Mouse (Mus musculus) forebrain, embryonic 14.5 days (tissue): Measurements from ENCODE around the gene Atf7ip. TPM values are rescaled to one million over a fixed set of nuclear protein-coding genes. Genes with fewer than 3 reads are reported as not detected.

Experiments
- ATAC-seq: fragments of 200-750 bp; cut with Nextera tagmentation; 2 replicates; pipeline ENCODE4 v1.8.0; 2017; ENCODE audit warnings: mild to moderate bottlenecking, moderate library complexity
- DNase-seq: peaks from one replicate; pipeline ENCODE4 v3.0.0-alpha.2; 2015; ENCODE audit warnings: low spot score
- H3K27ac ChIP-seq: fragments of 300-500 bp; sonication (generic); 2 replicates; pipeline ENCODE4 v1.5.1; 2014; ENCODE audit warnings: low read depth, mild to moderate bottlenecking, control low read depth, low read length, moderate library complexity
- H3K27me3 ChIP-seq: fragments of 300-500 bp; sonication (generic); replicated peaks from 2 replicates; pipeline ENCODE4 v1.6.1; 2014; ENCODE audit warnings: low read length, control low read depth, mixed read lengths; ENCODE audit not compliant: control insufficient read depth, insufficient read depth
- H3K36me3 ChIP-seq: fragments of 300-500 bp; sonication (generic); 2 replicates; pipeline ENCODE4 v1.6.1; 2014; ENCODE audit warnings: low read length, control low read depth; ENCODE audit not compliant: control insufficient read depth, insufficient read depth
- H3K4me1 ChIP-seq: fragments of 300-500 bp; sonication (generic); 2 replicates; pipeline ENCODE4 v1.6.1; 2014; ENCODE audit warnings: antibody characterized with exemption, low read length, control low read depth; ENCODE audit not compliant: control insufficient read depth, insufficient read depth
- H3K4me2 ChIP-seq: fragments of 300-500 bp; sonication (generic); 2 replicates; pipeline ENCODE4 v1.6.1; 2014; ENCODE audit warnings: mild to moderate bottlenecking, control low read depth, low read length
- H3K4me3 ChIP-seq: fragments of 300-500 bp; sonication (generic); 2 replicates; pipeline ENCODE4 v1.5.1; 2014; ENCODE audit warnings: low read depth, low read length, control low read depth
- H3K9ac ChIP-seq: fragments of 300-500 bp; sonication (generic); 2 replicates; pipeline ENCODE4 v1.6.1; 2014; ENCODE audit warnings: mild to moderate bottlenecking, low read length, control low read depth, moderate library complexity
- H3K9me3 ChIP-seq: fragments of 300-500 bp; sonication (generic); replicated peaks from 2 replicates; pipeline ENCODE4 v1.6.1; 2016; ENCODE audit warnings: low read length, control low read depth, mixed read lengths; ENCODE audit not compliant: control insufficient read depth
- WGBS: fragments of 180-500 bp; shearing (Covaris S2); extraction: QIAGEN DNeasy Blood & Tissue Kit; methylation state at CpG from one replicate; pipeline ENCODE4 v1.1.7; 2014; 5-methylcytosine and 5-hydroxymethylcytosine counted together
- polyA plus RNA-seq: library from polyadenylated mRNA; unstranded; fragments of >200 nt; fragmentation: Nextera tagmentation; extraction: Ambion mirVana; gene quantifications from 2 replicates; pipeline ENCODE4 v1.2.1, GENCODE M21; 2014

The Atf7ip gene
- polyA plus RNA-seq, 1 experiment from 2014 or later, result 27.1 TPM

GRCm38 (mm10) chr6:136541350-136541749 lies 35.4 kb downstream of the Atf7ip start:
- ATAC-seq (no peak), DNase-seq (no peak)
- Histone ChIP-seq H3K9me3 (no peaks in the 10 kb centered on the region), H3K4me1 (peaks cover 25% of the 10 kb centered on the region), H3K36me3 (0 out of 2 replicates have a peak, but pooled peaks cover 9% of the 10 kb centered on the region), H3K27me3 (no peaks in the 10 kb centered on the region), H3K27ac (peak overlapping the region; percentile 72), H3K4me3 (no peak overlapping the region), H3K9ac (0 out of 2 replicates have a peak overlapping the region, but pooled peaks have one; percentile 21), H3K4me2 (peak overlapping the region; percentile 28; the same call in 1 of the 2 replicates)
- WGBS, result 6% methylated on average over 5 of the region's 5 CpGs

GRCm38 (mm10) chr6:136542105-136542504 lies 36.1 kb downstream of the Atf7ip start:
- 0 out of 2 replicates have a peak, but pooled peaks cover 9% of the 10 kb centered on the region for H3K36me3 ChIP-seq
- H3K27me3 ChIP-seq, result no peaks in the 10 kb centered on the region
- H3K4me1 ChIP-seq, result peaks cover 28% of the 10 kb centered on the region
- DNase-seq (peak; percentile 52), ATAC-seq (no peak)
- H3K4me2 ChIP-seq, result peak overlapping the region; percentile 28; the same call in 1 of the 2 replicates
- H3K9ac ChIP-seq, result no peak overlapping the region
- peak overlapping the region; percentile 72; the same call in 1 of the 2 replicates for H3K27ac ChIP-seq
- 67% methylated on average over 1 of the region's 1 CpGs for WGBS
- no peaks in the 10 kb centered on the region for H3K9me3 ChIP-seq
- H3K4me3 ChIP-seq, result no peak overlapping the region

GRCm38 (mm10) chr6:136543164-136543563 lies 37.2 kb downstream of the Atf7ip start:
- Histone ChIP-seq H3K4me3 (no peak overlapping the region), H3K9ac (no peak overlapping the region)
- 4% methylated on average over 6 of the region's 6 CpGs for WGBS

DNA sequence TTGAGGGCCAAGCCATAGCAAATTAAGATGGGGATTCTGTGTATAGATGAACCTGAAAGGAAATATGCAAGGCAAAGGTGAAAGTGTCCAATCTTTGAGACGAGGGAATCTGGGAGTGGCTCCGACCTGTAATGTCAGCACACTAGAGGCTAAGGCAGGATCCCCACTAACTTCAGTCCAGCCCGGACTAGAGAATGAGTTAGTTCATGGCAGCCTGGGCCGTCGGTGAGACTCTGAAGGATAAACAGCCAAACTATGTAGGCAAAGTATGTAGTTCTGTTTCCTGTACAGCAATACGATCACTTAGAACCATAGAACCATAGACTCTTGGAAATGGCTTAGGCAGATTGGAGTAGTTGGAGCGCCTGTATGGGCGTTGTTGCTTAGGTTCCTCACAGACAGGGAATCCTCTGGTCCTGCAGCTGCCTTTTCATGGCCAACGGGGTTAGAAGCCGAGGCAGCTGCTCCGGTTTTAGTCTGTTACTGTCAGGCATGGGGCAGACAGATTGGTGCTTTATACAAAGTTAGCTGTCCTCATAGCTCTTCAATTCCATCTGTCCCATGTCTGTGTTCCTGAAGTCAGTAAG lies 39.4 kb downstream of the Atf7ip start:
- Histone ChIP-seq H3K9me3 (no peaks in the 10 kb centered on the region), H3K36me3 (no peaks in the 10 kb centered on the region), H3K4me2 (no peak overlapping the region), H3K27ac (peak overlapping the region; percentile 57), H3K27me3 (no peaks in the 10 kb centered on the region), H3K4me3 (no peak overlapping the region), H3K4me1 (peaks cover 38% of the 10 kb centered on the region), H3K9ac (no peak overlapping the region)
- 80% methylated on average over 11 of the region's 11 CpGs for WGBS
- ATAC-seq, result no peak
- no peak for DNase-seq

More at GRCm38 (mm10) chr6:136543164-136543563, 37.2 kb downstream of the Atf7ip start:
- peak overlapping the region; percentile 83 for H3K27ac ChIP-seq
- ATAC-seq (peak; percentile 86), DNase-seq (peak; percentile 90)
- no peaks in the 10 kb centered on the region for H3K9me3 ChIP-seq
- H3K27me3 ChIP-seq, result no peaks in the 10 kb centered on the region
- 0 out of 2 replicates have a peak, but pooled peaks cover 9% of the 10 kb centered on the region for H3K36me3 ChIP-seq
- peak overlapping the region; percentile 36 for H3K4me2 ChIP-seq
- H3K4me1 ChIP-seq, result peaks cover 29% of the 10 kb centered on the region

- Histone ChIP-seq H3K36me3 (no peaks in the 10 kb centered on the region), H3K27me3 (no peaks in the 10 kb centered on the region), H3K9me3 (no peaks in the 10 kb centered on the region), H3K27ac (peak overlapping the region; percentile 14; the same call in 1 of the 2 replicates), H3K4me3 (no peak overlapping the region), H3K4me2 (no peak overlapping the region), H3K9ac (no peak overlapping the region), H3K4me1 (peaks cover 34% of the 10 kb centered on the region)
- DNase-seq (no peak), ATAC-seq (no peak)
- 92% methylated on average over 2 of the region's 2 CpGs for WGBS
Measured at GRCm38 (mm10) chr6:136546286-136546685, 40.3 kb downstream of the Atf7ip start.

DNA sequence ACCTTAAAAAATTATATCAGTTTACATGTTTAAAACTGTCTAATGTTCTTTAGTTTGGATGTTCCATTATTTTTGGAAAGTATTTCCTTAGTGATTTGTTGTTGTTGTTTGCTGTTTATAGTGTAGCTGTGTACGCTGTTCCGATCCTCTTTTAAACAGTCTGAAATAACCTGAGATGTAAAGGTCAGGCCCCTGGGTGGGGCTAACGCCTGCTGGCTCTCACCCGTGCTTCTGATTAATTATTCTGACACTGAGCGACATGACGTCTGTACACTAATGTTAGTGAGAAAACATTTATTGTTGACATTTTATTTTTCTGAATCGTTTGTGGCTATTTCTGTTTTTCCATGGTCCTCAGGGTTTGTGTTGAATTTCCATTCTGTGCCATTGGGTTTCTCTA lies 41.0 kb downstream of the Atf7ip start:
- no peaks in the 10 kb centered on the region for H3K36me3 ChIP-seq
- no peak for ATAC-seq
- no peak overlapping the region for H3K4me3 ChIP-seq
- H3K4me1 ChIP-seq, result peaks cover 28% of the 10 kb centered on the region
- 24% methylated on average over 7 of the region's 7 CpGs for WGBS
- no peaks in the 10 kb centered on the region for H3K27me3 ChIP-seq
- peak overlapping the region; percentile 28; the same call in 1 of the 2 replicates for H3K4me2 ChIP-seq
- no peaks in the 10 kb centered on the region for H3K9me3 ChIP-seq
- H3K27ac ChIP-seq, result peak overlapping the region; percentile 74
- H3K9ac ChIP-seq, result no peak overlapping the region
- DNase-seq, result no peak

GRCm38 (mm10) chr6:136548041-136548770 lies 42.2 kb downstream of the Atf7ip start:
- Histone ChIP-seq H3K4me3 (no peak overlapping the region), H3K27me3 (no peaks in the 10 kb centered on the region), H3K9ac (0 out of 2 replicates have a peak overlapping the region, but pooled peaks have one; percentile 21), H3K9me3 (no peaks in the 10 kb centered on the region), H3K4me1 (peaks cover 25% of the 10 kb centered on the region), H3K36me3 (no peaks in the 10 kb centered on the region), H3K27ac (peak overlapping the region; percentile 96), H3K4me2 (peak overlapping the region; percentile 31; the same call in 1 of the 2 replicates)
- 7% methylated on average over 6 of the region's 6 CpGs for WGBS
- DNase-seq (peak; percentile 98), ATAC-seq (peak; percentile 91)

DNA sequence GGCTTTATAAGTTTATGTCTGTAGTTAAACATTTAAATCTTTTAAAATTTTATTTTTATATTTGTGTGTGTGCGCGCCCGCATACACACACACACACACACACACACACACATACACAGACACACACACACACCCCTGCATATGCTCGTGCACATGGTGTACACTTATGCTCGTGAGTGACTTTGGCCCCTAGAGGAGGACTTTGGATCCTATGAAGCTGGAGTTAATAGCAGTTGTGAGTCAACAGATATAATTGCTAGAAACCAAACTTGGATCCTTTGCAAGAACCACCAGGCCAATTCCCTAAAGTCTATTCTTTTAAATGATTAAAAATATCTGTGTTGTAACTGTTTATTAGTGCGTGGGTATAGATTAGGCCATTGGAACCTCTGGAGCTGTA lies 42.8 kb downstream of the Atf7ip start:
- Histone ChIP-seq H3K27me3 (no peaks in the 10 kb centered on the region), H3K9me3 (no peaks in the 10 kb centered on the region), H3K4me3 (no peak overlapping the region), H3K4me2 (no peak overlapping the region), H3K36me3 (no peaks in the 10 kb centered on the region), H3K4me1 (peaks cover 22% of the 10 kb centered on the region), H3K9ac (no peak overlapping the region), H3K27ac (peak overlapping the region; percentile 96)
- DNase-seq (peak; percentile 38), ATAC-seq (peak; percentile 40; the same call in 1 of the 2 replicates)
- 71% methylated on average over 6 of the region's 6 CpGs for WGBS
